Mouse (Mus musculus) thymus, postnatal 14 days (tissue): ENCODE data around the gene Usp16.
A peak's percentile ranks its signal among the peaks of the same experiment; 100 is the strongest.

Experiments used
- DNase-seq: peaks from one replicate; pipeline ENCODE4 v3.0.0; 2021

Gene Usp16

DNA sequence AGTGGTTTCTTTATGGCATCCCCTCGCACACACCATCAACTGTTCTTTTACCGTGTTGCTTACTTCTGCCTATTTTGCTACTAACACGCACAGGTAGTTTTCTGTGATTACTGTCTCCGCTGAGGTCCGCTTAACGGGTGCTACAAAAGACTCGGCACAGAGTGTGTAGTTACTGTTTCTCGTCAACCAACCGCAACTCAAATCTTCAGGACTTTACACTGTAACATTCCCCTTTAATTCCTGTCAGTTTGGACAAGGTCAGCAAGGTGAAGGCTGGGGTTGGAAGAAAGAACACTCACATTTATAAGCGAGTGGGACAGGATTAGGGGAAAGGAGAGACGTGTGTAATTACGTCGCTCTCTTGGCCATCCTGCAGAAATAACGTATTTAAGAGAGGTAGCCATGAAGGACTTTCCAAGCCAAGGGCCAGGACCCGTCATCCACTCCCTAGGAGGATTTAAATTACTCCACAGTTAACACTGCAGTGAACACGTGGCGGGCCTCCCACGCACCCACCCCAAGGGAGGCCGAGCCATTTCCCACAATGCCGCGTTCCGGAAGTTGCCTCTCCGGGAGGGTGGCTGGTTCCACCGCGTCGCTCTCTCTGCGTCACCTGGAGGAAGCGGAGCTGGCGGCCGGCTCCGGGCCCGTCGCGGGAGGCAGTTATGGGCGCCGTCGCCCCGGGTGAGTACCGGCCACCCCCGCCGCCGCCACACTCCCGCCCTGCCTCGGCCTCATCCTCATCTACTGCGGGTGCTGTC, at the start of gene Usp16:
TSS of gene Usp16 (plus strand) at position 285 of the 761 bp plus-strand sequence.
- peak; percentile 93 for DNase-seq

DNA sequence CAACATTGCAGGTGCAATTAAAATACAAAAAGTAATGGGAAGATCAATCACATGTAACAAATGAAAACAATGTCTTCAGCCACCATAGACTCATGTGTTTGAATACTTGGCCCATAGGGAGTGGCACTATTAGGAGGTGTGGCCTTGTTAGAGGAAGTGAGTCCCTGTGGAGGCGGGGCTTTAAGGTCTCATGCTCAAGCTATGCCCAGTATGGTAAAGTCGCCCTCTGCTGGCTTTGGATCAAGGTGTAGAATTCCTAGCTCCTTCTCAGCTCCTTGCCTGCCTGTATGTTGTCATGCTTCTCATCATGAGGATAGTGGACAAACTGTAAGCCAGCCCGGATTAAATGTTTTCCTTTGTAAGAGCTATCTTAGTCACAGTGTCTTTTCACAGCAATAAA, 49.5 kb upstream of the Usp16 start:
- DNase-seq = peak; percentile 34

DNA sequence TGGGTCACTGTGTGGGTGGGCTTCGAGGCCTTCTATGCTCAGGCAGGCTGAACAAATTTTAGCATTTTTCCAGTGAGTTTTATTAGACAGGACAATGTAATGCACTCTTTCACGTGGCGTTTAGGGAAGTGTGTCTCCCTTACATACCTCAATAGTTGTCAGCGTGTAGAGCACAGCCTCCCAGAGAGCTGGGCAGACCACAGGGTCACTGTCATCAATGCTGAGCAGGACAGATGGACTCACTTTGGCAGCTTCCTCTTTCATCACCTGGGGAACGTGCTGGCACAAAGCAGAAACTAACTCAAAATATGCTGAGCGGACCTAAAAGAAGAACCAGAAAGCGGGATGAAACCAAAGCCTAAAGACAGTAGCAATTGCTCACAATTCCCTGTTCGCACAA, 33.8 kb upstream of the Usp16 start:
- no peak for DNase-seq

DNA sequence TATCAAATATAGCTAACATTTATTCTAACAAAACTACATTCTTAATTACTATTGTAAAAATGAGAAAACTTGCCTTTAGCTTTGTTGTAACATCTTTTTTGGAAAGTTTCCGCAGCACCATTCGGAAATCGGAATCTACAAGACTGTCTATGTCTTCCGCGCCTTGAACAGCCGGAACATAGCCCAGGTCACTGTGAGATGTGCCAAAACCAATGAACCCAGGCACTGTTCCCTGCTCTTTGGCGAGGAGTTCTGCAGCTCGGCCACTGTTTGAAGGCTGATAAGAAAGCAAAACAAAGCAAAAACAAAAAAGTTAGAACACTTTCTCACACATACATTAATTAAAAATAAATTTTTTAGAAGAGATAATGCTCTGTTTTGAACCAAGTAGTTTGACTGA, 27.0 kb upstream of the Usp16 start:
- no peak for DNase-seq

DNA sequence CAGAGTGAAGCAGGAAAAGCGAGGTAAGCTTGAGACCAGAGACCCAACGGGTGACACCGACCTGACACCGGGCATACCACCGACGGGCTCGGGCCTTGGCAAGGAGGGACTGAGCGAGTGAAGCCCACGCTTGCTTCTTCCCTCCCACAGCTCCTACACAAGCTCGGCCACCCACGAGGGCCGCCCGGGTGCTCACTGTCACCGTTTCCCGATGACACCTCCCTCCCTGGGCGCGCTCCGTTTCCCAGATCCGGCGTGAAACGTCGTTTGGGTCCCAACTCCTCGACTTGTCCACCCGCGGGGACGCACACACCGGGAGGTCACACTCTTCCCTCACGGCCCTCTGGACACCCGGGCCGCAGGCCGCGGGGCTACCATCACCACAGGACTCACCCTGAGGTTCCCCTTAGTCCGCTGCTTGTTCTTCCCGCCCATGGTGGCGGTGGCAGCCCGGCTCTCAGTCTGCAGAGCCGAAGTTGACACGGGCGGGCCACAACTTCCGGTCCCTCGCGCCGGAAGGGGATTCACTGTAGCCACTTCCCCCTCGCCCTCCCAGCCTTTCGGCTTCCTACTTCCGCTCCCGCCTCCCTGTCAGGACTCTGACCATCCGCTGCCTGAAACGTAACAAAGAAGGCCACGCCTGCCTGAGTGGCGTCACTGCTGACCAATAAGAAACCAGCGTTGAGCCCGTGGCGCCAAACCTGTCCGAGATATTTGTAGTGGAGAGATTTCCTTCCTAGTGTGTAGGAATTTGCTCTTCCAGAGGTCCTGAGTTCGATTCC, 22.3 kb upstream of the Usp16 start, which contains the start of gene Ltn1:
TSS of gene Ltn1 (minus strand) at position 580 of the 782 bp plus-strand sequence.
- DNase-seq = peak; percentile 97

DNA sequence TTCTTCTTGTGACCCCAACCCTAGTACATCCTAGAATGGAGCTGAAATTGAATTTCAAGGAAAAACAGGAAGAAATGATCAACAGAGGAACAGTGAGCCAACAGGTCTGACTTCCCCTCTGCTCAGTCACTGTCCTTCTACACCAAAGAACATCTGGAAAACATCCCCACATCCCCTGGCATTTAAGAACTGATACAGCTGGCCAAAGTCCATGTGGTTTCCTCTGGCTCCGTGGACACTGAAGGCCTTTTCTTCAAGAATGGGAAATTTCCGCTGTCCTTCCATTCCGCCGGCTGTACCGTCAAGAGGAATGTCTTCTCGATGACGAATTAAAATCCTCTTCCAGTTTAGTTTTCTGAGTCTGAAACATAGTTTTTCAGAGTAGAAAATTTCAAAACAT, 20.2 kb upstream of the Usp16 start:
- no peak for DNase-seq

DNA sequence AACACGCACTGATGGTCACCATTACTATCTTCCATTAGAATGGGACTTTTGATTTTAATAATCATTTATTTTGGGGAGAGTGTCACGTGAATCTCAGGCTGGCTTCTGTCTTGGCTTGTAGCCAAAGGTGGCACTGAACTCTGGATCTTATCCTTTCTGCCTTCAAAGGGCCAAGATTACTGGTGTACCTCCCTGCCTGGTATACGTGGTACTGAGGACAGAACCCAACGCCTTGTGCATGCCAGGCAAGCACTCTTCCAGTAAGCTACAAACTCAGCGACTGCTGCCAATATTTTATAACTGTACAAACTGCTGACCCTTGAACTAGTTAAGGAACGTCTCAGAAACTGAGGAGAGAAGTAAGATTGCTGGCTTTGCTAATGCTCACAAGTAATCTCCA, 19.6 kb upstream of the Usp16 start:
- no peak for DNase-seq

DNA sequence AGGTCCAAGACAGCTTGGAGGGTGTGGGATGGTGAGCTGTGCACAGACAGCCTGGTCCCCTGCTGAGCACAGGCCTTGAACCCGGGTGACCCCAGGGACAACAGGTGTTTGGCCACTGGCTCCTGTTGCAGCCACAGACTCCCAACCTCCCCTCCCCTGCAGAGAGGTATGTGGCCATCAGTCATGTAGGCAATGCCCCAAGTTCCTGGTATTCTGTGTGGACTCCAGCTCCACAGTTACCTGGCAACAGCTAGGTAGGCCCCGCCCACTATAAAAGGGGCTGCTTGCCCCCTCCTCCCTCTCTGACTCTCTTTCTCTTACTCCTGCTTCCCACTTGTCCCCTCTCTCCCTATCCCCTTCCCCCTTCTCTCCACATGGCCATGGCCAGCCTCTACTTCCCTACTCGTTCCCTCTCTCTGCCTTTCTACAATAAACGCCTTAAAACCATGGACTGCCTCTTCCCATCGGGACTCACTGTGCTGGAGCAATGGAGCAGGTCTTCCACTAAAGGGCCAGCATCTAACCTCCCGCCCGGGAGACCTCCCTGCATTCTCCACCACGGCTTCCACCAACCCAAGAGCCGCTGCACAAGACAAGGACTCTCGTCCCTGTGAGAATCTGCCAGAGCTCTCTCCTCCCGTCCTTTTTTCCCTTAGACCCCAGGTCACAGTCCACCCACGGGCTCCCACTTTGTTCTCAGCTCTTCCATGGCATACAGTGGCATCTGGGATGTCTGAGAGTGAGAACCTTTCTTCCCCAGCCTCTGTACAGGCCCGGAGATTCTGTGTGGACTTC, 18.9 kb upstream of the Usp16 start:
- DNase-seq = no peak

DNA sequence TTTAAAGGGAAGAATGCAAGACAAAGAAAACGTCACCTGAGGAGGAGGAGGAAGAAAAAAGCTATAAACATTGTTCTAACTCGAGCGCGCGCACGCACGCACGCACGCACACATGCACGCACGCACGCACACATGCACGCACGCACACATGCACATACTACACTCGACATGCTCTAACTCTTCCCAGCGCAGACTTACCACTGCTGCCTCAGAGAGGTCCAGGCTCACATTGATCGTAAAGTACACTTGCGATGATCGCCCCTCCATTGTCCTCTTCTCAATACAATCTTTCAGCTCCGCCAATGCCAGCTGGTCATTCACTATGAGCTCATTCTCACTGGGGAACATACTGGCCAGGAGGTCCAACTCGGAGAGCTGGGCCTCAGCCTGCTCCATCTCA, 17.4 kb upstream of the Usp16 start:
- no peak for DNase-seq

DNA sequence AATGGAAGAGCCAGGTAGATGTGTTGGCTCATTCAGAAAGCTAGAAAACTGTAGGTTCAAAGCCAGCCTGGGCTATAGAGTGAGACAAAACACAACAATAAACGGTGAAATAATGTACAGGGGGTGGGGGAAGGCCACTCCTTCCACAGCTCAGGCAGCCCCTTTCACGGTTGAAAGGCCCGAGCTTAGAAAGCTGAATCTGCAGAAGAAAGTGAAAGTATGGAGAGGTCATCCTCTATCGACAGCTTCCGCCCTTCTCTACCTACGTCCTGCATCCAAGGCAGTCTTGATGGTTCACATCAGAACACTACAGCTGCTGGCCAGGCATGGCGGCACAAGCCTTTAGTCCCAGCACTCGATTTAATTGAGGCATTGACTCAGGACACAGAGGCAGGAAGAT, 15.8 kb upstream of the Usp16 start:
- no peak for DNase-seq

DNA sequence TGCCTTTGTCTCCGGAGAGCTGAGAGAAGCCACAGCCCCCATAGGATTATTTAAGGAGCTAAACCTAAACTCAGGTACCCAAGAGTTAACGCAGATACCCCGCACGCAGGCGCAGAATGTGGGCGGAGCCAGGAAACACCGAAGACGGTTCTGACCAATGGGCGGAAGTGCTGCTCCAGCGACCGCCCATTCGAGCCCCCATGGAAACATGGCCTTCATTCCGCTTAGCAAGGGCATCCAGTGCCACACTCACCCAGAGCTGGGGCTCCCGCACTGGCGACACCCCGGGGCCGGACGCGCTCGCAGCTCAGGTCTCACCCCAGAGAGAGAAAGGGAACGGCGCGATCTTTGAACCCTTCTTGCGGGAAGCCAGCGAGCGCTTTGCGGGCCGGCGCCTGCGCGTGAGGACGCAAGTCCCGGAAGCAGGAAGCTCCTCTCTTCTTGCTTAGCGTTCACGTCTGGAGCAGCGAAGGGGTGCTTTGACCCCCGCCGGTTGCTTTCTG, 14.3 kb upstream of the Usp16 start, which contains the start of gene Rwdd2b:
TSS of gene Rwdd2b (minus strand) at position 390 of the 503 bp plus-strand sequence.
- peak; percentile 94 for DNase-seq

DNA sequence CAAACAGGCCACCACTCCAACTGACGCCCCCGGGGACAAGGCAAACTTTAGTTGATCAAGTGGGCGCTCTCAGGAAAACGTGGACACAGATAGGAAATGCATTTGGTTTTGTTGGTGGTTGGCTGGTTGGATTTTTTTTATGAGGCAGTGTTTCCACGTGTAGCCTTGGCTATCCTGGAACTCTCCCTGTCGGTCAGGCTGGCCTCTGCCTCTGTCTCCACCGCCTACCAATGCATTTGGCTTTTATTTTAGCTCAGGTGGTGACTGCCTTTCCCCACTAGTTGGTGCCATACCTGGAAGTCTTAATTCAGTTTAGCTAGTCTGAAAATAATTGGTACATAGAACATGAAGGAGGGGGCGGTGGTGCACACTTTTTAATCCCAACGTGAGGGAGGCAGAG, 13.4 kb upstream of the Usp16 start:
- peak; percentile 46 for DNase-seq

DNA sequence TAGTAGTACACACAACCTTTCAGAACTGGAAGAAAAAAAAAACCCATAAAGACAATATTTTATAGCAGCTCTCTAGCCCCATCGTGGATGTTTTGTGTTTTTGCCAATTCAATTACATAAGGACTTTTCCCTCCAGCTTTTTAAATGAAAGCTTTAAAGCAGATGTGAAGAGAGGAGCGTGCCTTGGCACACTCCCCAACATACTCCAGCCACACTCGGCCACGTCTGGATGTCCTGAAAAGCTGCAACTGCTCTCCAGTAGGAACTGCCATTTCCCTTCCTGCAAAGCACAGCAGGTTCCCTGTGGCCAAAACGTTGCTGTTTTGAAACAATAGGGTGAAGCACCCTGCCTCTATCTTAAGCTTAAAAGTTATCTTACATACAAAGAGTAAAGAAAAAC, 12.2 kb upstream of the Usp16 start:
- no peak for DNase-seq

DNA sequence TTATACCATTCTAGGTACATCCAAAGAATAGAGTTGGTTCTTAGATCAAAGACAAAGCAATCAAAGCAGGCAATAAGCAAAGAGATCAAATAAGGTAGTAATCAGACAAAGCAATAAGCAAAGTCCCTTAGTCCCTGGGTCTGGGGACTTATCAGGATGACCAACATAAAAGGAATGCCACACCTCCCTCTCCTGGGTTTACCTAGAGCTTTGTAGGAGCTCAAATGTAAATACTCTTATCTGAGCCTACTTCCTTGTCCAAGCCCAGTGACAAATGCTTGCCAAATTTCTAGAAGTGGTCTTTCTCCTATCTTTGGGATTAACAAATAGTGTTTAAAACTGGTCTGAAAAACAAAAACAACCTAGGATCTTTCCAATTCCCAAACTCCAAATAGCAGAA, 11.3 kb upstream of the Usp16 start:
- DNase-seq = no peak

DNA sequence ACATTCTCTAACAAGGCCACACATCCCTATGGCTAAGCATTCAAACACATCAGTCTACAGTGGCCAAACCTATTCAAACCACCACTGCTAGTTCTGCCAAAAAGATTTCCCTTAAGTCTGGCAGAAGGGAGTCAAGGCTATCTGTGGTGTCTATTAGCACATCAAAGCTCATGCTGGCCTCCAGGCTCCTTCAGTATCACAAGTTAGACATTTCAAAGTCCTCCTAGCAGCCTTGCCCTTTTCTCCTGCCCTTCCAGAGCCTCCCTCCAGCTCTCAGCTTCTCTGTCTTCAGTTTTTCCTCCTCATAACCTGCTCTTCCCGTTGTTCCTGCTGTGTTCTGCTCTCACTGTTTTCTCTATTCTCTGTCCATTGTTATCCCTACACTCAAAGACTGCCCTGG, 10.4 kb upstream of the Usp16 start:
- DNase-seq = no peak

DNA sequence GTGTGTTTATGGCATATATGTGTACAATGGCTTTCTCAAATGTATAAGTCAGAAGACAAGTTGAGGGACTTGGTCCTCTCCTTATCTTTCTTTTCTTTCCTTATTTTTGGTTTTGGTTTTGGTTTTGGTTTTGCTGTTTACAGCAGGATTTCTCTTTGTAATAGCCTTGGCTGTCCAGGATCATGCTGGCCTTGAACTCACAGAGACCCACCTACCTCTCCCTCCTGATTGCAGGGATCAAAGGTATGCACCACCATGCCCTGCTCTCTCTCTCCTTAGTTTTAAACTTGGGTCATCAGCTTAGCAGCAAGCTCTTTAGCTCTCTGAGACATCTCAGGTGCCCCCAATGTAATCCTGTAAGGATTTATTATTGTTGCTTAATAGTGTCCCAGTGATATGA, 9.4 kb upstream of the Usp16 start:
- no peak for DNase-seq

DNA sequence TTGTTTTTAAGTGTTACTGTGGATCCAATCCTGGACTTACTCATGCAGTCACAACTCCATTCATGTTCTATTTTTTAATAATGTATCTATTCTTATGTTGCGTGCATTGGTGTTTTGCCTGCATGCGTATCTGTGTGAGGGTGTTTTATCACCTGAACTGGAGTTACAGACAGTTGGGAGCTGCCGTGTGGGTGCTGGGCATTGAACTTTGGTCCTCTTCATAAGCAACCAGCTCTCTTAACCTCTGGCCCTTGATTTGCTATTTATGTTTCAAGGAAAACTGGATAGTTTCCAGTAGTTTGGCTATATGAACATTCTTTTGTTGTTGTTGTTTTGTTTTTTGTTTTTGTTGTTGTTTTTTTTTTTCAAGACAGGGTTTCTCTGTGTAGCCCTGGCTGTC, 9.0 kb upstream of the Usp16 start:
- no peak for DNase-seq

DNA sequence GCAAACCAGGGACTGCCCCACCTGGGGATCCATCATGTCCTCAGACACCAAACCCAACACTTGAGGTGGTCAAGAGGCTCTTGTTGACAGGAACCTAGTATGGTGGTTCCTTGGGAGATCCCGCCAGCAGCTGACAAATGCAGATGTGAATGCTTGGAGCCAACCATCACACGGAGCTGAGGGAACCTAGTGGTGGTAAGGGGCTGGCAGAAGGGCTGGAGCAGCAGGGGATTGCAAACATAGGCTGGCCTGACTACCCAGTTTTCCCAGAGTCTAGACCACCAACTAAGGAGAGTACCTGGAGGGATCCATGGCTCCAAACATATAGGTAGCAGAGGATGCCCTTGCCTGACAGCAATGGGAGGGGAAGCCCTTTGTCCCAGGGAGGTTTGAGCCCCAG, 1.3 kb upstream of the Usp16 start:
- no peak for DNase-seq

DNA sequence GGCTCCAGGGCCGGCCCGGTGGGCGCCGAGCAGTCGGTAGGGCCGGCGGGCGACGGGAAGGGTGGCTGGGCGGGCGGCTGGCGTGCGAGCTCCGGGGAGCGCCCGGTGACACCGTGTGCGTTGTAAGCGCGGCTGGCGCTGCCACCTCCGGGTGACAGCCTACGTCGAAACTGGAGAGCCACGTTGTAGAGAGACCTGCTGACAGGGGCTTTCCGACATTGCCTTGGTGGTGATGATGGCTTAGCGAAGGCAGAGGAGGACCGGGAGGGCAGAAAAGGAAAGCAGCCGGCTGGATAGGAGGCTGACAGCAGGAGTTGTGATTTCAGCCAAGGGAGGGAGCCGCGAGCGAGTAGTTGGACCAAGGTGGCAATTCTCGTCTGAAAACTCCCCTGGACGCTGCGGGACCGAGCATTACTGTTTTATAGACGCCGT, 693 bp downstream of the Usp16 start:
- DNase-seq = no peak

DNA sequence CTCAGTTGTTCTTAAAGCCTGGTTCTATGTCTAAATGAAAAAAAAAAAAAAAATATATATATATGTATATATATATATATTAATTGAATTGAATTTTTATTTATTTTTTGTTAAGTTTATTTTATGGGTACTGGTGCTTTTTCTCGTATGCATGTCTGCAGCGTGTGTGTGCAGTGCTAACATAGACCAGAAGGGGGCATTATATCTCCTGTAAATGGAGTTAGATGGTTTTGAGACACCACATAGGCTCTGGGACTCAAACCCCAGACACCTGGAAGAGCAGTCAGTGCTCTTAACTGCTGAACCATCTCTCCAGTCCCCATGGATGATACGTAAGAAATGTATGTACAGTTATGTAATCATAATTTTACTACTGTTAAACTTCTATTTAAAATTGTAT, 4.2 kb downstream of the Usp16 start:
- no peak for DNase-seq

DNA sequence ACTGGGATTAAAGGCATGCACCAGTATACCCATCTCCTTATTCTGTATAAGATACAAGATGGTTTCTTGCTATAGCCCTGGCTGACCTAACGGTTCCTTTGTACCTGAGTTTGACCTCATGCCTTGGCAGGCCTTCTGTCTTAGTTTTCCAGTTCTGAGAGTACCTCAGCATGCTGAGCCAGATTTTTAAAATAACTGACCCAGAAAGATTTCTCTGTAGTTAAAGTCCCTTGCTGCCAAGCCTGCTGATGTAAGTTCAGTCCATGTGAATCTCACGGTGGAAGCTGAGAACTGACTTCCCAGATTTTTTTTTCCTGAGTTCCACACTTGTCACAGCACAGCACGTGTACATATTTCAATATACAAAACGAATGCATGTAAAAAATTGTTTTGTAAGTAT, 16.1 kb downstream of the Usp16 start:
- no peak for DNase-seq

DNA sequence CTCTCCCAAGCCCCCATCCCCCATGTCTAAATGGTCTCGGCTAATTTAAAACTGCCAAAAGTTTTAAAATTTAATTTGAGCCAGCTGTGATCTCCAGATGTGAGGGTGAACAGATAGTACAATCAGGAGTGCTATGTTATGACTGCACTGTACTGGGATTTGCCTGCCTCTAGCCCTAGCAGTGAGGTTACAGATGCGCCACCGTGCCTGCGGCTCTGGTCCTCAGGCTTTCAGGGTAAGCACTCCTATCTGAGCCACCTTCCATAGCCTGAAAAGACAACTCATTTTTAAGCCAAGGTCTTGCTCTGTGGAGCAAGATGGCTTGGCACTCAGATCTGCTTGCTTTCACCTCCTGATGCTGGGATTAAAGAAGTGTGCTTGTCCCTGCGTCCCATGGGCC, 29.9 kb downstream of the Usp16 start:
- DNase-seq = no peak

DNA sequence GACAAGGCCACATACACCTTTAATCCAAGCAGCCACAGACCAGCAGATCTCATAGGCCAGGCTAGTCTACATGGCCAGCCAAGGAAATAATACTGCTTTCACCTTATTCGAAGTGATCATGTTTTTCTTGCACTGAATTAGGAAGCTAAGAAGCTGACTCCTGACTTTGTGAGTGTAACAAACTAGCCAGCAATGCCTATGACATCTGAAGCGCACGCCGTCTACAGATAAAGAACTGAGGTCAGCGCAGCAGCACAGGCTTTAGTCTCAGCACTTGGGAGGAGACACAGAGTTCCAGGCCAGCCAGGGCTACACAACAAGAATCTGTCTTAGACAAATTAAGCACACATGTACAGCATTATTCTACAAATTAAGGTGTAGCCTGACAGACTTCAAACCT, 32.2 kb downstream of the Usp16 start:
- DNase-seq = no peak
